In the genomic region with DNA sequence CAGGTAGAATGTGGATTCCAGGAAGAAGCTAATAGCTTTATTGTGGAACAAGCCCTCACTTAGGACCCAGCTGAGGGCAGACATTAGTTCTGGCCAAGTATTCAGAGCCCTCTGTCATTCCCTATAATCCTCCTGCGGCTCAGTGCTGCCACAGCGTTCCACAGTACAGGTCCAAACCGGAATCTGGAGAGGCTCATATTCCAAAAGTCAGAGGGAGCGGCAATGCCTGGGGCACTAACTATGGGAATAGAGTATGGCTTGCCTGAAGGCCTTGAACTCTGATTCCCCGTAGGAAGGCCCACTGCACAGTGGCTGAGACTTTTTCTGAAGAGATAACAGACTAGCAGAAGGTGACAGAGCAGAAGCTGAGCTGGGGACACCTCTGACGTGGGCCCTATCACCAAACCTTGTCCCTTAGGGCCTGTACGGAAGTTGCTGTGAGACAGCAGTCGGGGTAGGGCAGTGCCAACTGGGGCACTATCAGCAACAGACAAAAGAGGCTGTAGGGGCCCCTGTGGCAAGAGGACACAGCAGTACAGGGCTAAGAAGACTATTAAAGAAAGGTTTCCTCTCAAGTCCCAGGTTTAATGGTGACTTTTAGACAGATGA, we compare ENCODE assay signal across 12 mouse cellular contexts. TPM values are rescaled to one million over a fixed set of nuclear protein-coding genes. Genes with fewer than 3 reads are reported as not detected.
DNase-seq lines count a peak whose midpoint lies in the region; ATAC-seq and TF ChIP-seq lines count a peak whose summit lies in the region.
"Had no signal": no experiment of that assay in that cellular context is flagged by ENCODE, and none has a peak within 500 bp of the region (broad histone marks: within the 10 kb centered on the region; RNA-seq: fewer than 3 reads in every experiment).

No protein-coding gene starts in this region.

- peaks cover 14% of the 10 kb centered on the region for H3K4me1 ChIP-seq in heart, embryonic 13.5 days
- no peaks in the 10 kb centered on the region for H3K4me1 ChIP-seq in ES-Bruce4 (ENCODE audit: control insufficient read depth, insufficient read depth, low read length)
- peaks cover 28% of the 10 kb centered on the region for H3K4me1 ChIP-seq in embryonic facial prominence, embryonic 10.5 days
- peaks cover 29% of the 10 kb centered on the region for H3K4me1 ChIP-seq in liver, embryonic 12.5 days
- H3K4me1 ChIP-seq: limb, embryonic 12.5 days had no signal

- H3K27me3 ChIP-seq in heart, embryonic 13.5 days (replicated peaks) = no peaks in the 10 kb centered on the region
- no peaks in the 10 kb centered on the region for H3K27me3 ChIP-seq in ES-Bruce4 (ENCODE audit: control insufficient read depth, insufficient read depth, low read length, poor library complexity, severe bottlenecking)
- no peaks in the 10 kb centered on the region for H3K27me3 ChIP-seq in embryonic facial prominence, embryonic 10.5 days (replicated peaks; ENCODE audit: low read depth, poor library complexity, severe bottlenecking)
- no peaks in the 10 kb centered on the region for H3K27me3 ChIP-seq in liver, embryonic 12.5 days (replicated peaks)
- H3K27me3 ChIP-seq: limb, embryonic 12.5 days had no signal

- intact Hi-C loops in heart, postnatal 14 days (cut with DNase I) = no loop called here

- no peak for TF ChIP-seq CTCF in ES-Bruce4 (IDR thresholded peaks at IDR 0.05; ENCODE audit: low read depth, low read length)

- TF ChIP-seq EP300 in ES-Bruce4 (IDR thresholded peaks at IDR 0.05; ENCODE audit: insufficient read depth, low read depth, low read length) = peak; percentile 86

- H3K9ac ChIP-seq in heart, embryonic 13.5 days = peak overlapping the region; percentile 42; the same call in 1 of the 2 replicates
- H3K9ac ChIP-seq in ES-Bruce4 (ENCODE audit: low read depth, poor library complexity, severe bottlenecking) = no peak overlapping the region
- peak overlapping the region; percentile 22; the same call in 1 of the 2 replicates for H3K9ac ChIP-seq in liver, embryonic 12.5 days
- H3K9ac ChIP-seq: limb, embryonic 12.5 days had no signal

- 48% methylated on average over 8 of the region's 8 CpGs for WGBS in heart, embryonic 13.5 days
- WGBS in embryonic facial prominence, embryonic 10.5 days = 73% methylated on average over 8 of the region's 8 CpGs
- WGBS in liver, embryonic 12.5 days (ENCODE audit: insufficient replicate concordance) = 51% methylated on average over 8 of the region's 8 CpGs

- H3K4me3 ChIP-seq in heart, embryonic 13.5 days = no peak overlapping the region
- H3K4me3 ChIP-seq in ES-Bruce4 (ENCODE audit: low read depth, low read length) = no peak overlapping the region
- H3K4me3 ChIP-seq in embryonic facial prominence, embryonic 10.5 days = no peak overlapping the region
- no peak overlapping the region for H3K4me3 ChIP-seq in liver, embryonic 12.5 days
- H3K4me3 ChIP-seq: limb, embryonic 12.5 days had no signal

- ATAC-seq in heart, embryonic 13.5 days (ENCODE audit: extremely low read depth, insufficient number of reproducible peaks, low FRiP score, low TSS enrichment) = no peak
- peak; percentile 99 for ATAC-seq in liver, embryonic 12.5 days

- DNase-seq in heart, postnatal 14 days = no peak
- peak; percentile 35 for DNase-seq in embryonic facial prominence, embryonic 10.5 days (ENCODE audit: low spot score)
- DNase-seq in cerebellum, postnatal 14 days = no peak
- DNase-seq in B cell, adult 2 months = no peak
- DNase-seq in thymus, adult 18-20 months = no peak
- DNase-seq: adrenal gland, postnatal 10 days; embryo, embryonic 11 days; kidney, postnatal 14 days had no signal

- H3K36me3 ChIP-seq in heart, embryonic 13.5 days = no peaks in the 10 kb centered on the region
- H3K36me3 ChIP-seq in ES-Bruce4 (ENCODE audit: control insufficient read depth, insufficient read depth, low read length, poor library complexity, severe bottlenecking) = no peaks in the 10 kb centered on the region
- H3K36me3 ChIP-seq in embryonic facial prominence, embryonic 10.5 days (replicated peaks) = no peaks in the 10 kb centered on the region
- no peaks in the 10 kb centered on the region for H3K36me3 ChIP-seq in liver, embryonic 12.5 days
- H3K36me3 ChIP-seq: limb, embryonic 12.5 days had no signal

- no peak for TF ChIP-seq POLR2A in ES-Bruce4 (IDR thresholded peaks at IDR 0.05; ENCODE audit: insufficient read depth, low read length)

- H3K4me2 ChIP-seq in heart, embryonic 13.5 days = no peak overlapping the region
- peak overlapping the region; percentile 48 for H3K4me2 ChIP-seq in liver, embryonic 12.5 days
- H3K4me2 ChIP-seq: limb, embryonic 12.5 days had no signal

- no peaks in the 10 kb centered on the region for H3K9me3 ChIP-seq in heart, embryonic 13.5 days
- H3K9me3 ChIP-seq in ES-Bruce4 (replicated peaks; ENCODE audit: control insufficient read depth, insufficient read depth, low read length, poor library complexity, severe bottlenecking) = no peaks in the 10 kb centered on the region
- H3K9me3 ChIP-seq in embryonic facial prominence, embryonic 10.5 days = no peaks in the 10 kb centered on the region
- H3K9me3 ChIP-seq in liver, embryonic 12.5 days (replicated peaks) = no peaks in the 10 kb centered on the region
- H3K9me3 ChIP-seq: limb, embryonic 12.5 days had no signal

- peak overlapping the region; percentile 38 for H3K27ac ChIP-seq in heart, embryonic 13.5 days (replicated peaks)
- peak overlapping the region; percentile 95 for H3K27ac ChIP-seq in ES-Bruce4 (ENCODE audit: insufficient read depth, low read length)
- peak overlapping the region; percentile 65 for H3K27ac ChIP-seq in embryonic facial prominence, embryonic 10.5 days (replicated peaks)
- H3K27ac ChIP-seq in liver, embryonic 12.5 days = peak overlapping the region; percentile 84
- H3K27ac ChIP-seq: limb, embryonic 12.5 days had no signal

RNA-seq across cellular contexts. Expression of gene Xpnpep1, which starts 18.8 kb away (rescaled TPM):
- 142 and 151 TPM in 2 replicates for polyA plus RNA-seq in heart, embryonic 13.5 days (2015; fragmentation: Nextera tagmentation; extraction: Ambion mirVana)
- 100 to 1,000 TPM in 1 of 2 experiments, 10 to 100 TPM in 1; 93.8 to 105 TPM for total RNA-seq in heart, postnatal 14 days (2021)
- polyA plus RNA-seq in ES-Bruce4 (2011; ENCODE audit: insufficient read depth, insufficient read length, low read depth, missing spikeins) = 181 and 185 TPM in 2 replicates
- 158 and 159 TPM in 2 replicates for polyA plus RNA-seq in embryonic facial prominence, embryonic 10.5 days (2016; fragmentation: Nextera tagmentation; extraction: Ambion mirVana)
- polyA plus RNA-seq in liver, embryonic 12.5 days (2016; fragmentation: Nextera tagmentation; extraction: Ambion mirVana) = 124 and 133 TPM in 2 replicates

Comparison
In these comparisons a context has a peak if more than half of its experiments do, and no peak if none do; other contexts are left out.
1. H3K27ac ChIP-seq: peak in every context shown above with its lines; median percentile 95 in ES-Bruce4; 84 in liver, embryonic 12.5 days; 65 in embryonic facial prominence, embryonic 10.5 days; 38 in heart, embryonic 13.5 days.